Mouse (Mus musculus) gonadal fat pad, adult 2 months (tissue): ENCODE data around the gene Fam19a5. TPM values are rescaled to one million over a fixed set of nuclear protein-coding genes. Genes with fewer than 3 reads are reported as not detected.

Source experiments
- DNase-seq: peaks from one replicate; pipeline ENCODE4 v3.0.0-alpha.2; 2012; ENCODE audit warnings: low read depth
- polyA plus RNA-seq: library from polyadenylated mRNA; depleted of rRNA; stranded (reverse); fragments of >200 nt; gene quantifications from 2 replicates; pipeline ENCODE4 v1.2.3, GENCODE M21; 2012

Fam19a5 gene
- polyA plus RNA-seq, 1 experiment, result 2.4 TPM

GRCm38 (mm10) chr15:87666041-87666750, 122.1 kb downstream of the Fam19a5 start:
- no peak for DNase-seq

DNA sequence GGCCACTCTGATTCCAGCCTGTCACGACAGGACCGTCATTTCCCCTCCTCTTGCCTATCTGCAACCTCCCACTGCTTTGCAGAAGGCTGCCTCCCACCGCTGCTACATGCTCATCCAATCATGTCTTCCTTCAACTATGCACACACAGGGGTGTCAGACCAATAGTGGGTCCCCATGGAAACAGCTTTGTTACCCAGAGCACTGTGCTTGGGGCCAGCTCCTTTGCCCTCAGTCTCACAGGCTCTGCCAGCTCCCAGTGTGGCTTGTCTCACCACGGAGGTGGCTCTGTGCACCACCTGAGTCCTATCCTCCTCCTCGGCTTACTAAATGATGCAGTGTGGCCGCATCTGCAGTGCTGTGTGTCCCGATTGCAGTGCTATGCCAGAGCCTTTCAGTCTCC, 123.3 kb downstream of the Fam19a5 start:
- DNase-seq, result no peak

DNA sequence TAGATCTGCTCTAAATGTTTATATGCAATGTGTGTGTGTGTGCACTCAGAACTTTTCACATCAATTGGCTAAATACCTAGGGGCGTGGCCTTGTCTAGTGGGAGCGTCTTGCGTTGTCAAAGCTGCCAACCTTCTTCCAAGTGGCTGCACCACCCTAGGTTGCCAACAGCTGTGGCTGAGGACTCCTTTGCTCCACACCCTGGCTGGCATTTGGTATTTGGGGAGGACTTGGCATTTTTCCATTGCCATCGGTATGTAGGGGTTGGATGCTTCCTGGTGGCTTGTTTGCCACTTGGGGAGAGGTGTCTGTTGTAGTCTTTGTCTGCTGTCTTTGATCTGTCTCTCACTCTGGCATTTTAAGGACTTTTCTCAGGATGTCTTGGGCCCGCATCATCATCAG, 124.0 kb downstream of the Fam19a5 start:
- DNase-seq, result no peak

- no peak for DNase-seq
These were observed 127.8 kb downstream of the Fam19a5 start for GRCm38 (mm10) chr15:87671929-87672328.

DNA sequence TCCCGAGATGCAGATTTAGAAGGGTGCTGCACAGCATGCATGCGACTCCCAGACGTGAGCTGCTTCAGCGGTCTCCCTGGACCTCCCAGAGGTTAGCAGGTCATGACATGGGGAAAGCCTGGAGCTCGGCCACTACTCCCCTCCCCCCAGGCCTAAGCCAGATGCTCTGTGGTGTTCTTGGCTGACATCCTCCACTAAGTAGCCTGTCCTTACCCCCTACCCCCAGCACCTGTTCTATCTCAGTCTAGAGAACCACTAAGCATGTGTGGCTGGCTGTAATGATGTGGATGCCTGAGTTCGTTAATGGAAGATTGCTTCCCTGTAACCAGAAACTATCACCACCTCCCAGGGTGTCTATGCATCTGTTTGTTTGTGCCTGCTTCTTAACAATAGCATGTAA, 134.6 kb downstream of the Fam19a5 start:
- DNase-seq, result no peak

DNA sequence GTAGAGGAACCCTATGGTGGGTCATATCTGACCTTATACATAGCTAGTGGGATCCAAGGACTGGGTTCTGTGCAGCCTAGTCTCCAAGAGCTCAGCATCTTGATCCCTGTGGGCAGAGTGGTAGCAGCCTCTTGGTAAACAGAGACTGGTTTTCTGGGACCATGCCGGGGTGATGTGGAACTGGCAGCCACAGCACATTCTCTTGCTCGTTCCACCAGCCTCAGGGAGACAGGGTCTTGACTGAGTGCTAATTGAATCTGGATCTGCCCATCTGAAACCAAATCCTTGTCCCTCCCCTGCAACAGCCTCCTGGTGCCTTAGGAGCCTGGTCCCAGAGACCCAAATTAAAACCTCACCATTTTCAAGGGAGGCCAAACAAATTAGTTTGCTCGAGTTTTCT, 138.3 kb downstream of the Fam19a5 start:
- no peak for DNase-seq

DNA sequence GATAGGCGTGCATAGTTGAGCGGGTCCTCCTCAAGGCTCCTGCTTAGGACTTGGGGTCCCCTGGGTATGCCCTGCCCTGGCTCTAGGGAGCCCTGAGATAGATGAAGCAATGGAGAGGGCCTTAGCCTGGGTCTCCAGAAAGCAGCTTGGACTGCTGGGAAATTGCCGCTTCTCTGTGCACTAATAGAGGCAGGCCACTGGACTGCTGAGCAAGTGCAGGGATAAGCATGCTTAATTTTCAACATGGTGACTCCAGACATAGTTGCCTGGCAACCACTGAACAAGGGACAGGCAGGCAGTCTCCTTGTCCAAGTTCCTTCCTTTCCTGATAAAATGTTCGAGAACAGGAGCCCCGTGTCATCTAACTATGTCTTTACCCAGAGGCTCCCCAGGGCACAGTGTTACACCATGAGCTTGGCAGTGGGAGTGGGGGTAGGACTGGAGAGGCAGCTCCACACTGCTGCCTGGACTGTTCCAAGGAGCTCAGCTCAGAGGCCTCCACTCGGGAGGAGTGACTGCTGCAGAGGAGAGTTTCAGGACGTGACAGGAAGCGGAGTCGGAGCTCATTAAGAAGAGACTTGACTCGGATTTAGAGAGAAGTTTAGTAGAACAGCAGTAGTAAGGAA, 142.4 kb downstream of the Fam19a5 start:
- no peak for DNase-seq

DNA sequence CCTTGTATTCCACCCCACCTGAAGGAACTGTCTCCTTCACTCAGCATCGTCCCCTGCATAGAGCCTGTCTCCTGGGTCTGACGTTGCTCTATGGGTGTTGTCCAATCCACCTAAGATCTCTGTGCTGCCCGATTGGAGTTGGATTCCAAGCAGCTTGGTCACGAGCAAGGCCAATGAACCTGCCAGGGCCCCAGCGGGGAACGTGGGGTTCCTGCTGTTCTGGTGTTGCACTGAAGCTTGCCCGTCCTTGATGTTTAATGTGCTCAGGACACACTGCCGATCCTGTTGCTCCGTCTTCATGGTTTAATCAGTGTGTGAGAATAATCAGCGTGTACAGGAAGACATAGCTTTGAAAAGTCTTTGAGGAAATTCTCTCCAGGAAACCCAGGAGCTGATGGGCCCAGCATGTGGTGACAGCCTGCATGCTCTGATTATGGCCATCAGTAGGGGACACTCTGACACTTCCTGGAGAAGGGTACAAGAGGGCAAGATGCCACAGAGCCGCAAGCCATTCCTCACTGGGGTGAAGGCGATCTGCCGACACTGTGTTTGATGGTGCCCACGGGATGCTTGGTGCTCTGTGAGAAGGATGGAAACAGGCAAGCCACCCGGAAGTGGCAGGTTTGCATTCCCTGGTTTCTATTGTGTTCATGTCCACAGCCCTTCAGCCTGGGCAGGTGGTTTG, 147.3 kb downstream of the Fam19a5 start:
- no peak for DNase-seq

DNA sequence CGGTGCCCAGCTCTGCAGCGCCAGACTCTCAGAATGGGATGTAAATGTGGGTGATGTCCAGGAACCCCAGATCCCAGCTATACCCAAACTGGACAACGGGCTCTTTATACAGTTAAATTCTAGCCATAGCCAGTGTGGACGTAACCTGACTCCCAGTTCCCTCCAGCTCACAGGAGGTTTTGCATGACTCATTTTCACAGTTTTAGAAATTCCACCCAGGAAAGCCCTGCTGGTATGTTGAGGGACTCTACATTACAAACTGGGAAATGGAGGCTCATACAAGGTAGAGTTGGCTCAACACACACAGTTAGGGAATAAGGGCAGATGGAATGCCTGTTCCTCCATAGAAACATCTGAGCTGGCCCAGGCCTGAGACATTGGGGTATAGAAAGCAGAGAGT, 147.9 kb downstream of the Fam19a5 start:
- DNase-seq, result no peak

- DNase-seq, result no peak
These were observed 148.3 kb downstream of the Fam19a5 start for GRCm38 (mm10) chr15:87692394-87692793.

GRCm38 (mm10) chr15:87692865-87693513, 148.9 kb downstream of the Fam19a5 start:
- DNase-seq, result no peak

DNA sequence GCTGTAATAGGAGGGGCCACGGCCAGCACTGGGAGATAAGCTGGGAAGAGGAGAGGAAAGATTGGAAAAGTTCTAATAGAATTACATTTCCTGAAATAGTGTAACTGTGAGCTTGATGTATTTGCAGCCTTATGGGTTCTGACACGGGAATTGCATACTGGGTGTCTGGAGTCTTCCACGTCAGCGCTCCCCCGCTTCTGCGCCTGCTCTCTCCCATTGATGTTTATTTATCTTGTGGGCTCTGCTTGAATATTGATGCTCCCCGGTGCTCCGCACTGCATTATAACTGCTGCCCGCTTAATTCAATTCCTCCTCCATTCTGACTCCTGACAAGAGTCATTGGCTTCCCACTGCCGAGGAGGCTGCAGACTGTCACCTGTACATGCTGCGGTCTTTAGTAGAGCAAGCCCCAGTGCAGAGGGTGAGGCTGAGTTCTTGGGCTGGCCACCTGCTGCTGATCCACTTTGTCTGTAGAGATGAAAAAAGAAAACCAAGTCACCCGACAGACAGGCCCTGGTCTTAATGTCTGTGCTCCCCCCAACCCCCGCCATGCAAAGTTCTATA, 153.4 kb downstream of the Fam19a5 start:
- no peak for DNase-seq

- DNase-seq, result no peak
These were observed 154.6 kb downstream of the Fam19a5 start for GRCm38 (mm10) chr15:87698562-87699320.

- no peak for DNase-seq
These were observed 158.7 kb downstream of the Fam19a5 start for GRCm38 (mm10) chr15:87702821-87703220.

- DNase-seq, result no peak
These were observed 159.2 kb downstream of the Fam19a5 start for GRCm38 (mm10) chr15:87703334-87703733.

- no peak for DNase-seq
These were observed 167.7 kb downstream of the Fam19a5 start for GRCm38 (mm10) chr15:87711790-87712189.

- no peak for DNase-seq
These were observed 168.1 kb downstream of the Fam19a5 start for GRCm38 (mm10) chr15:87712221-87712620.

GRCm38 (mm10) chr15:87715037-87715676, 171.1 kb downstream of the Fam19a5 start:
- DNase-seq, result no peak

DNA sequence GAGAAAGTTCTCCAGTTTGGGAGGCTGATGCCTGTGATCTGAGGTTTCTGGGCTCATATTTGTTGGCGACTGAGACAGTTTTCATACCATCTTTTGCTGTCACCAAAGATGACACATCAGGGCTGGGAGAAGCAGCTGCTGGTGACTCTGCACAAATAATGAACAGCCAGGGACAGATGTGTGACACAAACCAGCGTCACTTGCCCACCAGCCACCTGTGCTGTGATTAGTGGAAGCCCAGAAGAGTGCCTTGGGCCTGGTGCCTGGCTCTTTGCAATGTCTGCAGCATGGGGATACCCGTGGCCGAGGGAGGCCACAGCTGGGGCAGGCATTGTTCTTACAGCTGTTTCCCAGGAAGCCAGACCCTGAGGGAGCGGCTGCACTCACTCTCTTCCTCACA, 173.0 kb downstream of the Fam19a5 start:
- no peak for DNase-seq

DNA sequence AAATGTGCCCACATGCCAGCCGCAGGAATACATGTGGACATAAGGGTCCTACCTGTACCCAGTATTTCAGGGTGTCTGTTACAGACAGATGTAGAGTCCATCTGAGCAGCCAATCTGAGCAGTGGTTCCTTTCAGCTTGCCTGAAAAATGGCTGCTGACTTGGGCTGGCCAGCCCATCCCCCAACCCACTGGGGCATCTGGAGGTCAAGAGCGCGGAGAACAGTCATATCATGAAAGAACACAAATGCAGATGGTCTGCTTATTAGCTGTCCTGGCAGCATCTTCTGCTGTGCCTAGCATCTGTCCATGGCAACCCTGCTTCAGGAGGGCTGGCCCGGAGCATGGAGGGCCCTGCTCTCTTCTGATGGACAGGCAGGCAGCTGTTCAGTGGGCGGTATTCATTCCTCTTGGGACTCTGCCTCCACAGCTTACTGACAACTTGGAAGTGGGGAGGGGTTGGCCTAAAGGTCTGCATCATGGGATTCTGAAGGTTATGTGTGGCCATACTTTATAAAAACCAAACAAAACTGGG, 179.4 kb downstream of the Fam19a5 start:
- DNase-seq, result no peak
